Mouse (Mus musculus) lung, postnatal 0 days (tissue): ENCODE results near the gene Trpv2.

ENCODE experiments used
- CTCF ChIP-seq: IDR thresholded peaks from 2 replicates; pipeline ENCODE4 v1.5.1; 2016; ENCODE audit warnings: antibody characterized with exemption, mild to moderate bottlenecking
- EP300 ChIP-seq: IDR thresholded peaks from 2 replicates; pipeline ENCODE4 v1.6.1; 2016; ENCODE audit warnings: antibody characterized with exemption, mild to moderate bottlenecking, control low read depth

GRCm38 (mm10) chr11:62644602-62645336 is 70.5 kb downstream of the Trpv2 start:
- TF ChIP-seq CTCF (no peak), EP300 (no peak)
